Mouse (Mus musculus) heart, embryonic 12.5 days (tissue): Measurements from ENCODE around the gene Ift43. TPM values are rescaled to one million over a fixed set of nuclear protein-coding genes. Genes with fewer than 3 reads are reported as not detected.

Experiments
- ATAC-seq: fragments of 200-750 bp; cut with Nextera tagmentation; 2 replicates; pipeline ENCODE4 v1.8.0; 2017; ENCODE audit warnings: moderate TSS enrichment, moderate library complexity; ENCODE audit not compliant: insufficient number of reproducible peaks, low FRiP score
- H3K27ac ChIP-seq: fragments of 300-500 bp; sonication (generic); 2 replicates; pipeline ENCODE4 v1.5.1; 2016; ENCODE audit warnings: mild to moderate bottlenecking, moderate library complexity; ENCODE audit not compliant: poor library complexity, severe bottlenecking
- H3K27me3 ChIP-seq: fragments of 300-500 bp; sonication (generic); replicated peaks from 2 replicates; pipeline ENCODE4 v1.6.1; 2016; ENCODE audit warnings: mild to moderate bottlenecking, moderate library complexity
- H3K36me3 ChIP-seq: fragments of 300-500 bp; sonication (generic); 2 replicates; pipeline ENCODE4 v1.6.1; 2016; ENCODE audit warnings: mild to moderate bottlenecking, moderate library complexity
- H3K4me1 ChIP-seq: fragments of 300-500 bp; sonication (generic); replicated peaks from 2 replicates; pipeline ENCODE4 v1.6.1; 2016; ENCODE audit warnings: mild to moderate bottlenecking
- H3K4me2 ChIP-seq: fragments of 300-500 bp; sonication (generic); 2 replicates; pipeline ENCODE4 v1.6.1; 2016; ENCODE audit warnings: mild to moderate bottlenecking, moderate library complexity
- H3K4me3 ChIP-seq: fragments of 300-500 bp; sonication (generic); 2 replicates; pipeline ENCODE4 v1.5.1; 2016; ENCODE audit warnings: mild to moderate bottlenecking
- H3K9ac ChIP-seq: fragments of 300-500 bp; sonication (generic); 2 replicates; pipeline ENCODE4 v1.6.1; 2016; ENCODE audit warnings: mild to moderate bottlenecking, moderate library complexity
- H3K9me3 ChIP-seq: fragments of 300-500 bp; sonication (generic); replicated peaks from 2 replicates; pipeline ENCODE4 v1.6.1; 2016; ENCODE audit warnings: mild to moderate bottlenecking, moderate library complexity
- WGBS: fragments of 180-500 bp; shearing (Covaris S2); methylation state at CpG from one replicate; pipeline ENCODE4 v1.1.7; 2016; 5-methylcytosine and 5-hydroxymethylcytosine counted together
- polyA plus RNA-seq: library from polyadenylated mRNA; unstranded; fragments of >200 nt; fragmentation: Nextera tagmentation; extraction: Ambion mirVana; gene quantifications from 2 replicates; pipeline ENCODE4 v1.2.1, GENCODE M21; 2016

Gene Ift43
- polyA plus RNA-seq, 1 experiment from 2014 or later = 113 TPM

DNA sequence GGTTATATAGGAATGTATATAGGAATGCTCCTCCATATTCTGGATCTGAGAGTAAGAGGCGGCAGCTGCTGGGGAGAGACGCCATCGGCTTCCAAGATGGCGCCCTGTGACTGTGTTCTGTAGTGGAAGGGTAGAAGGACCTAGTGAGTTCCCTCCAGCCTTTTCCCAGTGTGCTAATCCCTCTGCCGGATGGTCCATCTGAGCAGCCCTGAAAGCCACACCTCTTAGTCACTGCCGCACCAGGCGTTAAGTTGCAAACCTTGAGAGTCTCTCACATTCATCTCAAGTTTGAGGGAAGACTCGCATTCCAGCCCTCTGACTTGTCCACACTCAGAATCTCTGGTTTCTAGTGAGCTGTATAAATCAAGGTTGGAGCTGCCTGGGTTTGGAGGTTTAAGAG, 46.7 kb downstream of the Ift43 start:
- H3K27me3 ChIP-seq = no peaks in the 10 kb centered on the region
- no peaks in the 10 kb centered on the region for H3K9me3 ChIP-seq
- H3K27ac ChIP-seq = no peak overlapping the region
- no peak overlapping the region for H3K4me3 ChIP-seq
- no peak overlapping the region for H3K9ac ChIP-seq
- H3K4me2 ChIP-seq = no peak overlapping the region
- peaks cover 8% of the 10 kb centered on the region for H3K4me1 ChIP-seq
- ATAC-seq = no peak; the same call in none of the 2 replicates
- H3K36me3 ChIP-seq = no peaks in the 10 kb centered on the region
- 76% methylated on average over 8 of the region's 8 CpGs for WGBS

DNA sequence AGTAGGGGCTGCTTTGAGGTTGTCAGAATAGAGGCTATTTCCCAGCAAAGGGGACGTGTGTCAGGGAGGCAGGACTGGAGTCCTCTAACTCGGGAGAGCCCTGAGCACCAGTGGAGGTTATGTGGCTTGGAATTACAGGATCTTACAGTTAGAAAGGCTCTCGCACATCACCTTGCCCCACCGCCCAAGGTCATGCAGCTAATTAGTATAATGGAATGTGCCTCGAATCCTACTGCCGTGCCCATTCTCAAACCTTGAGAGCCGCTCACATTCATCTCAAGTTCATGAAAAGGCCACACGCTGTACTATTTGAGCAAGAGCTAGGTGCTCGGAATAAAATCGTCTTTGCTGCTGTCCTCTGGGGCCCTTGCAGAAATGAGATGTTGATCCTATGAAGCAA, 47.4 kb downstream of the Ift43 start:
- no peaks in the 10 kb centered on the region for H3K36me3 ChIP-seq
- no peak for ATAC-seq
- 0 out of 2 replicates have a peak overlapping the region, but pooled peaks have one; percentile 0 for H3K4me2 ChIP-seq
- peaks cover 12% of the 10 kb centered on the region for H3K4me1 ChIP-seq
- H3K27ac ChIP-seq = no peak overlapping the region
- no peak overlapping the region for H3K9ac ChIP-seq
- 49% methylated on average over 10 of the region's 10 CpGs for WGBS
- H3K4me3 ChIP-seq = no peak overlapping the region
- H3K27me3 ChIP-seq = no peaks in the 10 kb centered on the region
- H3K9me3 ChIP-seq = no peaks in the 10 kb centered on the region

DNA sequence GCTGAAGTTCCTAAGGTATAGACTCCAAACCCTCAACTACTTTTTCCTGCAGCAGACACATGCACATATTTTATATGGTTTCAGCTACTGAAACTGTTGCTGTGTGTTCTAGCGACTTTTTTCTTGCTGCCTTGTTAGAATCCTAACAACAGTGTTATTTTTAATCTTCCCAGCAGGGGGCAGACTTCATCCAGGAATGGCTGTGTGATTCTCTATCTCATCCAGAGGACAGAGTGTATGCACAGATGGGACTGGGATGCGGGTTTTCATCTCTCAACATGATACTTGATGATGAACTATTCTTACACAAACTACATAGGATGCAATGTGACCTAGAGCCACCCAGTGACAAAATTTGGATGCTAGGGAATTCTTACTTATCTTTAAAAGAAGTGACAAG, 50.5 kb downstream of the Ift43 start:
- WGBS = 32% methylated on average over 2 of the region's 2 CpGs
- H3K9me3 ChIP-seq = no peaks in the 10 kb centered on the region

DNA sequence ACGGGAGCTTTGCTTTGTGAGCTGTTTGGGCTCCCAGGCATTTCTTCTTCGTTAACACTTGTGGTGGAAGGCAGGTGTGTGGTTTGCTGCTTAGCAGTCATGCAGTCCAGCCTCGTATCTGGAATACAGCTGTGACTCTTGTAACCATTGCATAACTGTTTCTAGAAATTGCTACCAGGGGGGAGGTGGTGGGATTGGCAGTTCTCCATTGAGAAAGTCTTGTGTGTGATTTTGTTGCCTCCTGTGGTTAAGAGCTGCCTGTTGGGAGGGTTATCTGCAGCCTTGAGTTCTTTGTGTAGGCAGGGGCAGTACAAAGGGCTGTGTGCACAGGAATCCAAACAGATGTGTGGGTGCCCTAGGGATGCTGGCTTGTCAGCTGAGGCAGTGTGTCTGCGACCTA, 53.4 kb downstream of the Ift43 start:
- 70% methylated on average over 4 of the region's 4 CpGs for WGBS
- ATAC-seq = no peak

More for the DNA sequence above, 50.5 kb downstream of the Ift43 start:
- H3K27ac ChIP-seq = no peak overlapping the region
- no peaks in the 10 kb centered on the region for H3K27me3 ChIP-seq
- no peaks in the 10 kb centered on the region for H3K36me3 ChIP-seq
- H3K9ac ChIP-seq = no peak overlapping the region
- no peak for ATAC-seq
- H3K4me3 ChIP-seq = no peak overlapping the region
- no peak overlapping the region for H3K4me2 ChIP-seq
- H3K4me1 ChIP-seq = peaks cover 25% of the 10 kb centered on the region

DNA sequence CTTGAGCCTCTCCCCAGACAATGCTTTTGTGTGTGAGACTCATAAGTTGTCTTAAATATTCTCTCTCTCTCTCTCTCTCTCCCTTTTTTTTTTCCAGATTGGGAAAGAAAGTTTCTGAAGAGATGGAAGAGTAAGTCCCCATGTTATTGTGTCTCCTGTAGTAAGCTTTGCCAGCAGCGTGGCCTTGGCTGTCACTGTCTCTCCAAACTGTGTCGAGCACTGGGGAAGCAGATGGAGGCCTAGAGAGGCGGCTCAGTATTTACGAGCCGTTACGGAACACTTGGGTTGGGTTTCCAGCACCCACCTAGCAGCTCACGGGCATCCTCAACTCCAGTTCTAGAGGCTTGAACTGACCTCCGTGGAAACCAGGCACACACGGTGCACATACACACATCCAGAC, 56.4 kb downstream of the Ift43 start:
- Histone ChIP-seq H3K36me3 (peaks cover 34% of the 10 kb centered on the region), H3K27ac (no peak overlapping the region), H3K27me3 (no peaks in the 10 kb centered on the region), H3K9ac (no peak overlapping the region), H3K4me2 (no peak overlapping the region), H3K4me1 (peaks cover 16% of the 10 kb centered on the region), H3K9me3 (no peaks in the 10 kb centered on the region), H3K4me3 (no peak overlapping the region)
- WGBS = 89% methylated on average over 9 of the region's 9 CpGs
- ATAC-seq = no peak

More for the DNA sequence above, 53.4 kb downstream of the Ift43 start:
- Histone ChIP-seq H3K9ac (no peak overlapping the region), H3K9me3 (no peaks in the 10 kb centered on the region), H3K4me1 (peaks cover 16% of the 10 kb centered on the region), H3K27ac (no peak overlapping the region), H3K4me2 (no peak overlapping the region), H3K36me3 (peaks cover 24% of the 10 kb centered on the region), H3K4me3 (no peak overlapping the region), H3K27me3 (no peaks in the 10 kb centered on the region)

DNA sequence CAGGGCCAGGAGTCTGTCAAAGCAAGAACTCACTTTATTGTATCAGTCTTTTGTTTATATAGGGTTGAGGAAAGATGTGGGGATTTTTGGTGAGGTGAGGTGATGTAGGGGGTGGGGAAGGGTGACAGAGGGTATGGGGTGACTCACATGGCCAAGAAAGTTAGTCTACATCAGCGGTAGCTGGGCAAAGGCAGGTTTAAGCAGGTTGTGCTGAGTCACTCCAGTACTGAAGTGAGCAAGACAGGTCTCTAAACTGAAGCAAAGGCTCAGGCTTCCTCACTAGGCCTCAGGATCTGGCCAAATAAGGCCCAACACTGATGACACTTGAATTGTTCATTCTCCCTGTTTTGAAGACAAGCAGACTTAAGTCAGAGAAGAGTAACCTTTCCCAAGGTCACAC, 60.0 kb downstream of the Ift43 start:
- no peak overlapping the region for H3K27ac ChIP-seq
- no peak overlapping the region for H3K9ac ChIP-seq
- ATAC-seq = no peak
- H3K4me2 ChIP-seq = no peak overlapping the region
- WGBS = 76% methylated on average over 1 of the region's 1 CpGs
- H3K4me1 ChIP-seq = no peaks in the 10 kb centered on the region
- no peaks in the 10 kb centered on the region; the same call in 1 of the 2 replicates for H3K9me3 ChIP-seq
- H3K36me3 ChIP-seq = peaks cover 42% of the 10 kb centered on the region
- H3K27me3 ChIP-seq = no peaks in the 10 kb centered on the region
- H3K4me3 ChIP-seq = no peak overlapping the region

DNA sequence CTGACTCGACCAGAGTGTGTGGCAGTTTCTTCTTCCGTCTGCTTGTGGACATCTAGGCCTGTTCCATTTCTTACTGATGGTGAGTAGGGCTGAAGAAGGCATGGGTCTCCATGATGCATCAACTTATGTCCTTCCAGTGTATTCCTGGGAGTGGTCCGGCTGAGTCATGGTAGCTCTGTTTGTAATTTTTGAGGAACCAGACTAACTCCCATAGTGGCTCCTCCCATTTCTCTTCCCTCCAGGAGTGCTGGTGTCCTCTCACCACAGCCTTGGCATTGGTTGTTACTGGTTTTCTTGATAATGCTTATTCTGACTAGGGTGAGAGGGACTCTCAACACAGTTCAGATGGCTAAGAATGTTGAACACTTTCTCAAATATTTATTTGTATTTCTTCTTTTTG, 63.9 kb downstream of the Ift43 start:
- Histone ChIP-seq H3K27me3 (no peaks in the 10 kb centered on the region), H3K4me2 (no peak overlapping the region), H3K9ac (no peak overlapping the region), H3K4me3 (no peak overlapping the region), H3K27ac (no peak overlapping the region), H3K36me3 (peaks cover 28% of the 10 kb centered on the region), H3K9me3 (peaks cover 10% of the 10 kb centered on the region), H3K4me1 (no peaks in the 10 kb centered on the region)
- ATAC-seq = no peak
- 86% methylated on average over 3 of the region's 3 CpGs for whole genome bisulfite sequencing

DNA sequence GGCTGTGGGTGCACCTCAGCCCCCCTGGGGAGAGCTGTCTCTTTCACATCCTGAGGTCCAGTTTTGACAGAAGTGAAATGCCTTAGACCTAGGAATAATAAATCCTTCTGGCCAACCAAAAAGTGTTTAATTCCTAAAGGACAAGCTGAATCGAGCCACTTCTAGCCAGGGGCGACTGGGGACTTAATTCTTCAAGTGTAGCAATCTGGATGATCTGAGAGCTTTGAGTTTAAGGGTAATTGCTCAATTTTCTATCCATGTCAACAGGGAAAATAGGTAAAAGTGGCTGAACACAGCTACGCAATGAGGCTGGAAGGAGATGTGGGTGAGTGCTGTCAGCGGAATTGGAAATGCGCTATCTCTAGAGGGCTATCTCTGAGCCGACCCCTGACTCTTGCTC, 65.9 kb downstream of the Ift43 start:
- Histone ChIP-seq H3K36me3 (peaks cover 23% of the 10 kb centered on the region), H3K4me2 (no peak overlapping the region), H3K9ac (no peak overlapping the region), H3K27me3 (no peaks in the 10 kb centered on the region), H3K27ac (no peak overlapping the region), H3K9me3 (peaks cover 10% of the 10 kb centered on the region), H3K4me3 (no peak overlapping the region), H3K4me1 (peaks cover 18% of the 10 kb centered on the region)
- 61% methylated on average over 6 of the region's 6 CpGs for WGBS
- no peak for ATAC-seq

DNA sequence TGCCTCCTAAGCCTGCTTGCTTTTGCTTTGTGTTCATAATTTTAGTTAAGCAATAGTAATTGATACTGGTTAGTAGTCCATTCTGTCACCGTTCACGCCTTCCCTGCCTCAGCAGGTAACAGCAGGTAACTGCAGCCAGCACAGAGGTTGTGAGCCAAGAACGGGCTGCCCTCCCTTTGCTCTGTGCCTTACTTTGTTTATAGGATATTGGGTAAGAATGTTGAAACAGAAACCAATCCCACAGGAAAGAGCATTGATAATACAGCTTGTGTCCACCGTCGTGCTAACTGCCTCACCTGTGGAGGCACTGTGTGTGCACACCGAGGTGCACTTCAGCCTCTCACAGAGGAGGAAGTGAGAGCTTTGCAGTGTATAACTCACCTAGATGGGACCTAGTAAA, 66.7 kb downstream of the Ift43 start:
- peaks cover 25% of the 10 kb centered on the region for H3K4me1 ChIP-seq
- no peak overlapping the region for H3K4me3 ChIP-seq
- H3K4me2 ChIP-seq = no peak overlapping the region
- H3K27me3 ChIP-seq = no peaks in the 10 kb centered on the region
- ATAC-seq = no peak
- 77% methylated on average over 6 of the region's 6 CpGs for WGBS
- peaks cover 22% of the 10 kb centered on the region for H3K36me3 ChIP-seq
- no peak overlapping the region for H3K27ac ChIP-seq
- no peak overlapping the region for H3K9ac ChIP-seq
- H3K9me3 ChIP-seq = peaks cover 10% of the 10 kb centered on the region

DNA sequence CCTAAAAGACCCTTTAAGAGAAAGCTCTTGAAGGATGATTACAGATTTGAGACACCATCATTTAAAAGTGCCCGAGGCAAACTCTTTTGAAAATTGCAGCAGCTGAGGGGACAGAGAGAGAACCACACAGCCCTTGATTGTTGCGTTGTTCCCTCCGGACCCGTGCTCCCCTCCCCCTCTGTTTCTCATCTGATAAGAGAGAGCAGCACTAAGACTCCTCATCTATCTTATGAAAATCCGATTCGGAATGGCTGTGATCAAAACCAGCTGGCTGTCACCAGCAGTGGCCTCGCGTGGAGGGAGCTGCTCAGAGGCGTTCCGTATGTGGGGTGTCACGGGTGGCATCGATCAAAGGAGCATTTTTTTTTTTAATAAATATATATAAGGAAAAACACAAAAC, 69.6 kb downstream of the Ift43 start:
- Histone ChIP-seq H3K4me3 (no peak overlapping the region), H3K27me3 (no peaks in the 10 kb centered on the region), H3K36me3 (peaks cover 19% of the 10 kb centered on the region), H3K9ac (no peak overlapping the region), H3K4me1 (peaks cover 31% of the 10 kb centered on the region), H3K4me2 (no peak overlapping the region; the same call in 1 of the 2 replicates), H3K9me3 (peaks cover 10% of the 10 kb centered on the region), H3K27ac (no peak overlapping the region)
- ATAC-seq = no peak
- WGBS = 18% methylated on average over 12 of the region's 12 CpGs

DNA sequence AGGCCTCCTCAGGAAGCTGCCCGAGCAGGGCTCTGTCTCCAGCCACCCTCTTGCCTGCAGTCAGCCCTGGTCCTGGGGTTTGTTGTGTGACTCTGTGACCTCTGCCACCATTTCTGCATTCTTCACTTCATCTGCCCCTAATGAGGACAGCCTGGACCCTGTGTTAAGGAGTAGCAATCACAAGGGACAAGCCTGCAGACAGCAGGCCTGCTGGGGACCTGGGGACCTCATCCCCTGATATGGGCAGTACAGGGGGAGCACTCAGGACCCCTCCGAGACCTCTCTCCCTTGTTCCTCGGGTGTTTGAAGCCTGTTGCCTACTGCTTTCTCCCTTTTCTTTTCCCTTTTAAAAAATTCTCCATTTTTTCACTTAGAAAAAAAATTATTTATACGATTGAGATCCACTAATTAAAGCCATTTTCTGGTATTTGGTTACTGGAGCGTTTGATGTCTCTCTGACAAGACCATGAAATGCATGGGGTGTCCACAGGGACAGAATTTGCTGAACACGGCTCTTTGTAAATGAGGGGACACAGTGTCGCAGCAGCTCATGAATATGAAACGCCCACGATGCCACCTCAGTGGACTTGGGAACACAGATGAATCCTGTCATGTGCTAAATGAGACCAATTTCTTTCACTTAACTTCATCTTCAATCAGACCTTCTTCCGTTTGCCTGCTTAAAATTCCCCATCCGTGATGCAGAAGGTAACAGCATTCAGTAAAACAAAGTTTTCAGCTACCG, 71.0 kb downstream of the Ift43 start:
- no peak overlapping the region for H3K4me2 ChIP-seq
- WGBS = 73% methylated on average over 12 of the region's 12 CpGs
- no peaks in the 10 kb centered on the region for H3K27me3 ChIP-seq
- peaks cover 16% of the 10 kb centered on the region for H3K36me3 ChIP-seq
- peaks cover 10% of the 10 kb centered on the region for H3K9me3 ChIP-seq
- no peak for ATAC-seq
- peaks cover 44% of the 10 kb centered on the region for H3K4me1 ChIP-seq
- H3K9ac ChIP-seq = no peak overlapping the region; the same call in 1 of the 2 replicates
- peak overlapping the region; percentile 49 for H3K27ac ChIP-seq
- no peak overlapping the region for H3K4me3 ChIP-seq

DNA sequence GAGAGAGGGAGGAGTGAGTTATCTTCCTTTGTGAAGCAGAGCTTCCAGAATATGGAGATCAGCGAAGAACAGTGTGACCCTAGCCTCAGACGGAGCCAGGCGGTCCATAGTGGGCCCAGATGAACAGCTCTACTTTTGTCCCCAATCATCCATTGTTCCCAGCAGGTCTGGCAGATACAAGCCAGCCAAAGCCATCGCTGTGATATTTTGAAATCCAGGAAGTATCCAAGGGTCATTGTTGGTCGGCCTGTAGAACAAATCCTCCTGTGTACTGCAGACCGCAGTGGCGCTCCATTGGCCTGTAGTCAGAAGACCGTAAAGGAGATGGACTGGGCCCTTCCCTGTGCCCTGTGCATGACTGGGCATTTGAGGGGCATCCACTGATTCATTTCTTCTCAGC, 72.8 kb downstream of the Ift43 start:
- H3K4me3 ChIP-seq = no peak overlapping the region
- H3K27ac ChIP-seq = no peak overlapping the region
- peaks cover 53% of the 10 kb centered on the region for H3K4me1 ChIP-seq
- H3K36me3 ChIP-seq = peaks cover 6% of the 10 kb centered on the region
- ATAC-seq = no peak
- H3K27me3 ChIP-seq = no peaks in the 10 kb centered on the region
- no peak overlapping the region for H3K9ac ChIP-seq
- peaks cover 4% of the 10 kb centered on the region for H3K9me3 ChIP-seq
- WGBS = 82% methylated on average over 8 of the region's 8 CpGs
- H3K4me2 ChIP-seq = no peak overlapping the region
